Mouse (Mus musculus): ENCODE measurements around the gene Abcg4. TPM values are rescaled to one million over a fixed set of nuclear protein-coding genes. Genes with fewer than 3 reads are reported as not detected.
A peak's percentile ranks its signal among the peaks of the same experiment; 100 is the strongest.

Abcg4 gene
- polyA plus RNA-seq, 1 experiment from 2014 or later: 5.5 TPM

DNA sequence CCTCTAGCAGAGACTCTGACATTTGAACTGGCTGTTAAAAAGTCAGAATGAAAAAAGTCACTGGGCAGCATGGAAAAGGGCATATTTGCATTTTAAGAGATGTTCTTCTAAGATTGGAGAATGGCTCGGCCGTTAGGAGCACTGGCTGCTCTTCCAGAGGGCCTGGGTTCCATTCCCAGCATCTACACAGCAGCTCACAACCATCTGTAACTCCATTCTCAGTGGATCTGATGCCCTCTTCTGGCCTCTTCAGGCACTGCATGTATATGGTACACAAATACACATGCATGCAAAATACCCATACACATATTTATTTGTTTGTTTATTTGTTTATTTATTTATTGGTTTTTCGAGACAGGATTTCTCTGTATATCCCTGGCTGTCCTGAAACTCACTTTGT lies 19.3 kb downstream of the Abcg4 start:
- H3K9ac ChIP-seq: no peak overlapping the region
- H3K4me2 ChIP-seq (replicated peaks): no peak overlapping the region
- H3K4me1 ChIP-seq: peaks cover 14% of the 10 kb centered on the region
- no peak overlapping the region for H3K4me3 ChIP-seq (replicated peaks)
- no peak for ATAC-seq (ENCODE audit: insufficient number of reproducible peaks, low FRiP score, low TSS enrichment, low read depth)
- H3K9me3 ChIP-seq (replicated peaks): no peaks in the 10 kb centered on the region
- H3K27ac ChIP-seq (replicated peaks): no peak overlapping the region
- no peaks in the 10 kb centered on the region for H3K27me3 ChIP-seq
- 79% methylated on average over 3 of the region's 3 CpGs for WGBS
- no peaks in the 10 kb centered on the region for H3K36me3 ChIP-seq

DNA sequence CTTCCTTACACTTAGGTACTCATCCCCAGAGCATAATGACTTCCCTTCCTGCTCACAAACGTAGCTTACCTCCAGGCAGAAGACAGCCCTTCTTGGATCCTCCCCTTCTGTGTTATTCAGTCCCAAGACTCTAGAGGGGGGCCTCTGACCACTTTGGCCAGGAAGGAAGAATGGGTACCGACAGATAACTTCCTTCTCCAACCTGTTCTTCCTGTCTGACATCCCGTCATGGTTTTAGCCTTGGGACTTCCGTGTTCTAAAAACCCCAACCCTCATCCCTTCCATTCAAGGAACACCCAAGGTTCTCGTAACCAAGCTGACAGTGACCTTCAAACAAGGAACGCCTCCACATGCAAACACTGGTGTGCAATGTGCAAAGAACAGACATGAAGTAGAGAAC lies 20.0 kb downstream of the Abcg4 start, which contains the start of gene Nlrx1:
Nlrx1 (minus strand) TSS at position 168 of the 400 bp plus-strand sequence.
- Histone ChIP-seq H3K9me3 (replicated peaks) (no peaks in the 10 kb centered on the region), H3K9ac (peak within 1 kb of the TSS; percentile 53), H3K36me3 (peaks cover 3% of the 10 kb centered on the region), H3K4me3 (replicated peaks) (peak within 1 kb of the TSS; percentile 55), H3K4me2 (replicated peaks) (peak within 1 kb of the TSS; percentile 80), H3K27me3 (no peaks in the 10 kb centered on the region), H3K27ac (replicated peaks) (peak within 1 kb of the TSS; percentile 91), H3K4me1 (peaks cover 14% of the 10 kb centered on the region)
- ATAC-seq (ENCODE audit: insufficient number of reproducible peaks, low FRiP score, low TSS enrichment, low read depth): no peak
- WGBS: 63% methylated on average over 6 of the region's 6 CpGs

GRCm38 (mm10) chr9:44268027-44268360 lies 20.4 kb downstream of the Abcg4 start:
- H3K4me1 ChIP-seq: peaks cover 14% of the 10 kb centered on the region
- no peaks in the 10 kb centered on the region for H3K27me3 ChIP-seq
- peak overlapping the region; percentile 91 for H3K27ac ChIP-seq (replicated peaks)
- peak overlapping the region; percentile 55 for H3K4me3 ChIP-seq (replicated peaks)
- H3K9ac ChIP-seq: peak overlapping the region; percentile 53
- peaks cover 6% of the 10 kb centered on the region for H3K36me3 ChIP-seq
- 4% methylated on average over 28 of the region's 28 CpGs for WGBS
- peak overlapping the region; percentile 80 for H3K4me2 ChIP-seq (replicated peaks)
- no peaks in the 10 kb centered on the region for H3K9me3 ChIP-seq (replicated peaks)
- peak; percentile 82 for ATAC-seq (ENCODE audit: insufficient number of reproducible peaks, low FRiP score, low TSS enrichment, low read depth)

- peak overlapping the region; percentile 53 for H3K9ac ChIP-seq
- no peaks in the 10 kb centered on the region for H3K9me3 ChIP-seq (replicated peaks)
- H3K27me3 ChIP-seq: no peaks in the 10 kb centered on the region
- H3K27ac ChIP-seq (replicated peaks): peak overlapping the region; percentile 91
- peaks cover 14% of the 10 kb centered on the region for H3K4me1 ChIP-seq
- WGBS: 5% methylated on average over 23 of the region's 23 CpGs
- ATAC-seq (ENCODE audit: insufficient number of reproducible peaks, low FRiP score, low TSS enrichment, low read depth): peak; percentile 17; the same call in 1 of the 2 replicates
- peak overlapping the region; percentile 80 for H3K4me2 ChIP-seq (replicated peaks)
- H3K4me3 ChIP-seq (replicated peaks): peak overlapping the region; percentile 55
- peaks cover 10% of the 10 kb centered on the region for H3K36me3 ChIP-seq
These were observed 20.9 kb downstream of the Abcg4 start for GRCm38 (mm10) chr9:44267319-44268026.

GRCm38 (mm10) chr9:44266478-44267226 lies 21.8 kb downstream of the Abcg4 start:
- Histone ChIP-seq H3K36me3 (peaks cover 10% of the 10 kb centered on the region), H3K9me3 (replicated peaks) (no peaks in the 10 kb centered on the region), H3K9ac (no peak overlapping the region), H3K4me2 (replicated peaks) (peak overlapping the region; percentile 80), H3K4me1 (peaks cover 14% of the 10 kb centered on the region), H3K27ac (replicated peaks) (peak overlapping the region; percentile 91), H3K27me3 (no peaks in the 10 kb centered on the region), H3K4me3 (replicated peaks) (peak overlapping the region; percentile 55)
- ATAC-seq (ENCODE audit: insufficient number of reproducible peaks, low FRiP score, low TSS enrichment, low read depth): no peak
- WGBS: 69% methylated on average over 8 of the region's 8 CpGs

GRCm38 (mm10) chr9:44261388-44261787 lies 27.0 kb downstream of the Abcg4 start:
- no peak overlapping the region for H3K4me3 ChIP-seq (replicated peaks)
- H3K4me2 ChIP-seq (replicated peaks): no peak overlapping the region
- H3K27ac ChIP-seq (replicated peaks): no peak overlapping the region
- H3K9ac ChIP-seq: no peak overlapping the region
- no peak for ATAC-seq (ENCODE audit: insufficient number of reproducible peaks, low FRiP score, low TSS enrichment, low read depth)
- no peaks in the 10 kb centered on the region for H3K9me3 ChIP-seq (replicated peaks)
- peaks cover 3% of the 10 kb centered on the region for H3K4me1 ChIP-seq
- H3K27me3 ChIP-seq: no peaks in the 10 kb centered on the region
- peaks cover 17% of the 10 kb centered on the region for H3K36me3 ChIP-seq
- WGBS: 77% methylated on average over 14 of the region's 14 CpGs

DNA sequence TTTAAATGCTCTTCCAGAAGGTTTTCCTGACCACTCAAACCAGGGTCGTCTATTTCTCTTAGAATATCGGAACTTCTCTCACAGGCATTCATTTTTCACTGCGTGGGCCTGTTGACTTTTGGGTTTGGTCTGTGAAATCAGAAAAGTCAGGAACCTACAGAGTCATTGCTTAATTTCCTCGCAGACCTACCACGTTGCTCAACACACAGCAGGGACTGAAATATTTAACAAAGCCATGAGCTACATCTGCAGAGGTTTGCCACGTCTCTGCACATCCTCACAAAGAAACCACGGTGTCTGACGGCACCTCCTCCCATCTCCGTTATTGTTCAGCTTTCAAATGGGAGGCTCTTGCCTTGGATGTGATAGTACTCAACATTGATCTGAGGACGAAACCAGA lies 29.4 kb downstream of the Abcg4 start:
- no peaks in the 10 kb centered on the region for H3K27me3 ChIP-seq
- 73% methylated on average over 10 of the region's 10 CpGs for WGBS
- no peak overlapping the region for H3K4me2 ChIP-seq (replicated peaks)
- H3K27ac ChIP-seq (replicated peaks): no peak overlapping the region
- no peaks in the 10 kb centered on the region for H3K9me3 ChIP-seq (replicated peaks)
- H3K4me1 ChIP-seq: peaks cover 21% of the 10 kb centered on the region
- no peak overlapping the region for H3K4me3 ChIP-seq (replicated peaks)
- H3K36me3 ChIP-seq: peaks cover 19% of the 10 kb centered on the region
- no peak for ATAC-seq (ENCODE audit: insufficient number of reproducible peaks, low FRiP score, low TSS enrichment, low read depth)
- no peak overlapping the region for H3K9ac ChIP-seq

DNA sequence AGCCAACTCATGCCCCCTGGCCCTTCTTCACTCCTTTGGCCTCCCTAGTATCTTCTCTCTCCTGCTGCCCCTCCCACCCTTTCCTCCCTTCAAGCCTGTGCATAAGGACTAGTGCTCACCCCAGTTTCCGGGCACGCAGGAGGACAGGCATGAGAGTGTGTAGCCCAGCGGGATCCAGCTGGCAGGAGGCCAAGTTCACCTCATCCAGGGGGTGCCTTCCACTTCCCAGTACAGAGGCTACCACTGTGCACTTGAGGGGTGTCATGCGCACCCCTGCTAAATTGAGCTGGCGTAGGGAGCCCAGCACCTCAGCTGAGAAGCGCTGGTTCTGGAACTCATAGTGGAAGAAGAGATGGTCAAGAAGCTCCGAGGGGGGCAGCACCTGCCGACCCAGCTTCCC lies 32.2 kb downstream of the Abcg4 start:
- no peak overlapping the region for H3K4me2 ChIP-seq (replicated peaks)
- no peak overlapping the region for H3K27ac ChIP-seq (replicated peaks)
- 80% methylated on average over 8 of the region's 8 CpGs for WGBS
- H3K4me3 ChIP-seq (replicated peaks): no peak overlapping the region
- ATAC-seq (ENCODE audit: insufficient number of reproducible peaks, low FRiP score, low TSS enrichment, low read depth): no peak
- H3K4me1 ChIP-seq: peaks cover 36% of the 10 kb centered on the region
- no peak overlapping the region for H3K9ac ChIP-seq
- peaks cover 10% of the 10 kb centered on the region; the same call in 1 of the 2 replicates for H3K36me3 ChIP-seq
- H3K9me3 ChIP-seq (replicated peaks): no peaks in the 10 kb centered on the region
- H3K27me3 ChIP-seq: no peaks in the 10 kb centered on the region

DNA sequence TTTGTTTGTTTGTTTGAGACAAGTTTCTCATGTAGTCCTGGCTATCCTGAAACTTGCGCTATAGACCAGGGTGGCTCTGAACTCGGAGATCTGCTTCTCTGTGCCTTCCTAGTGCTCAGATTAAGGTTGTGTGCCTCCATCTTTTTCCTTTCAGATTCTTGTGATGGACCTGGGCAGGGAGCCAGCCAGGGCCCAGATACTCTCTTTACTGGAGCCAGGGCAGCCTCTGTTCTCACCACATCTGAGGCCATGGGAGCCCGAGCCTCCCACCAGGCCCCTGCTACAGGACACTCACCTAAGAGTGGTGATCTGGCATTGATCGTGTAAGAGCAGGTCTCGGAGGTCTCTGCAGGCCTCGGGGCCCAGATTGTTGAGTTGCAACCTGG lies 33.3 kb downstream of the Abcg4 start:
- Histone ChIP-seq H3K4me1 (peaks cover 36% of the 10 kb centered on the region), H3K9ac (no peak overlapping the region), H3K36me3 (peaks cover 10% of the 10 kb centered on the region; the same call in 1 of the 2 replicates), H3K27ac (replicated peaks) (peak overlapping the region; percentile 48), H3K4me2 (replicated peaks) (no peak overlapping the region), H3K9me3 (replicated peaks) (no peaks in the 10 kb centered on the region), H3K4me3 (replicated peaks) (no peak overlapping the region), H3K27me3 (no peaks in the 10 kb centered on the region)
- WGBS: 56% methylated on average over 6 of the region's 6 CpGs
- no peak for ATAC-seq (ENCODE audit: insufficient number of reproducible peaks, low FRiP score, low TSS enrichment, low read depth)

GRCm38 (mm10) chr9:44254508-44255135 lies 33.8 kb downstream of the Abcg4 start:
- Histone ChIP-seq H3K4me1 (peaks cover 39% of the 10 kb centered on the region), H3K9ac (no peak overlapping the region)

DNA sequence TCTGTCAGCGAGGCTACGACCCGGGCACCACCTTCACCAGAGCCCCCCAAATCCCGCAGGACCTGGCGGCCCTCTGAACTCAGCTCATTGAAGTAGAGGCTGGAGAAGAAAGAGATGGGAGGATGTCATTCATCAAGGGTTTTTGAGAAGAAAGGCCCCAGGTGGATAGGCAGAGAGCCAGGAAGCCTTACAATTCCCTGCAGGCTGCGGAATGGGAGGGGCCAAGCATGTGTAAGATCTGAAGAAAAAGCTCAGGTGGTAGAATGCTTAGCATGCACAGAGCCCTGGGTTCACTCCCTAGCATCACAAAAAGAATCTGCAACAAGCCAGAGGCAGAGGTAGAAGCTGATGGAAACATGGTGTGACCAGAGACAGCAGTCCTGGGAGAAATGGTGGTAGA lies 35.0 kb downstream of the Abcg4 start:
- Histone ChIP-seq H3K4me2 (replicated peaks) (no peak overlapping the region), H3K27ac (replicated peaks) (no peak overlapping the region), H3K4me3 (replicated peaks) (no peak overlapping the region), H3K4me1 (peaks cover 42% of the 10 kb centered on the region), H3K36me3 (peaks cover 9% of the 10 kb centered on the region; the same call in 1 of the 2 replicates), H3K9me3 (replicated peaks) (no peaks in the 10 kb centered on the region), H3K27me3 (no peaks in the 10 kb centered on the region), H3K9ac (no peak overlapping the region)
- ATAC-seq (ENCODE audit: insufficient number of reproducible peaks, low FRiP score, low TSS enrichment, low read depth): no peak
- WGBS: 60% methylated on average over 6 of the region's 6 CpGs

More at GRCm38 (mm10) chr9:44254508-44255135, 33.8 kb downstream of the Abcg4 start:
- Histone ChIP-seq H3K9me3 (replicated peaks) (no peaks in the 10 kb centered on the region), H3K27me3 (no peaks in the 10 kb centered on the region), H3K4me2 (replicated peaks) (no peak overlapping the region), H3K27ac (replicated peaks) (peak overlapping the region; percentile 48; the same call in 1 of the 2 replicates), H3K36me3 (peaks cover 10% of the 10 kb centered on the region; the same call in 1 of the 2 replicates), H3K4me3 (replicated peaks) (no peak overlapping the region)
- no peak for ATAC-seq (ENCODE audit: insufficient number of reproducible peaks, low FRiP score, low TSS enrichment, low read depth)
- 6% methylated on average over 5 of the region's 5 CpGs for WGBS

Data from embryonic facial prominence, embryonic 15.5 days (tissue).